Mouse (Mus musculus) myocyte (in vitro differentiated cells): Measurements from ENCODE around the gene Ndufb4. TPM values are rescaled to one million over a fixed set of nuclear protein-coding genes. Genes with fewer than 3 reads are reported as not detected.

ENCODE experiments used
- H3K27me3 ChIP-seq: one replicate; pipeline ENCODE4 v1.6.1; 2011; ENCODE audit not compliant: control insufficient read depth, insufficient read depth, insufficient read length
- H3K36me3 ChIP-seq: one replicate; pipeline ENCODE4 v1.6.1; 2011; ENCODE audit not compliant: control insufficient read depth, insufficient read depth
- H3K4me2 ChIP-seq: one replicate; pipeline ENCODE4 v1.6.1; 2011; ENCODE audit warnings: low read depth, control low read depth
- H3K4me3 ChIP-seq: one replicate; pipeline ENCODE4 v1.5.1; 2011; ENCODE audit warnings: mild to moderate bottlenecking, control low read depth, moderate library complexity
- H3K79me2 ChIP-seq: one replicate; pipeline ENCODE4 v1.6.1; 2011; ENCODE audit not compliant: control insufficient read depth, insufficient read depth
- H3ac ChIP-seq: one replicate; pipeline ENCODE4 v1.6.1; 2011; ENCODE audit not compliant: control insufficient read depth, insufficient read length
- CEBPB ChIP-seq: IDR thresholded peaks from 2 replicates; pipeline ENCODE4 v1.6.1; 2011; ENCODE audit warnings: mild to moderate bottlenecking, moderate library complexity; ENCODE audit not compliant: poor library complexity, insufficient read depth, severe bottlenecking
- E2F4 ChIP-seq: IDR thresholded peaks from one replicate; pipeline ENCODE4 v1.6.1; 2011; ENCODE audit warnings: mild to moderate bottlenecking, control low read depth, moderate library complexity; ENCODE audit not compliant: insufficient read depth
- MAX ChIP-seq: IDR thresholded peaks from one replicate; pipeline ENCODE4 v1.6.1; 2011; ENCODE audit warnings: low read depth, mild to moderate bottlenecking, control low read depth
- MYOD1 ChIP-seq, 3 experiments: IDR thresholded peaks; one replicate each; pipeline ENCODE4 v1.6.1; 2011; ENCODE audit warnings: control low read depth in 2 of 3, low read depth in 2 of 3, mild to moderate bottlenecking in 2 of 3, moderate library complexity in 1 of 3; ENCODE audit not compliant: insufficient read length in 2 of 3, control insufficient read depth in 1 of 3
- MYOG ChIP-seq, 3 experiments: IDR thresholded peaks; one replicate each; pipeline ENCODE4 v1.6.1; 2011; ENCODE audit warnings: control low read depth in 2 of 3, low read depth in 2 of 3, mild to moderate bottlenecking in 2 of 3; ENCODE audit not compliant: insufficient read length in 2 of 3, control insufficient read depth in 1 of 3, insufficient read depth in 1 of 3
- POLR2A ChIP-seq: IDR thresholded peaks from one replicate; pipeline ENCODE4 v1.6.1; 2011; ENCODE audit warnings: low read depth, mild to moderate bottlenecking, control low read depth, moderate library complexity; ENCODE audit not compliant: insufficient read length
- POLR2AphosphoS2 ChIP-seq: IDR thresholded peaks from one replicate; pipeline ENCODE4 v1.6.1; 2011; ENCODE audit warnings: low read depth, control low read depth; ENCODE audit not compliant: insufficient read length
- REST ChIP-seq: IDR thresholded peaks from one replicate; pipeline ENCODE4 v1.6.1; 2011; ENCODE audit warnings: mild to moderate bottlenecking, control low read depth, moderate library complexity; ENCODE audit not compliant: insufficient read depth, insufficient read length
- SRF ChIP-seq: IDR thresholded peaks from one replicate; pipeline ENCODE4 v1.6.1; 2011; ENCODE audit warnings: low read depth; ENCODE audit not compliant: control insufficient read depth, insufficient read length
- TCF12 ChIP-seq: IDR thresholded peaks from one replicate; pipeline ENCODE4 v1.6.1; 2011; ENCODE audit warnings: mild to moderate bottlenecking, control low read depth; ENCODE audit not compliant: poor library complexity, insufficient read depth, severe bottlenecking
- TCF3 ChIP-seq: IDR thresholded peaks from one replicate; pipeline ENCODE4 v1.6.1; 2011; ENCODE audit warnings: low read depth, control low read depth; ENCODE audit not compliant: insufficient read length
- USF1 ChIP-seq: IDR thresholded peaks from one replicate; pipeline ENCODE4 v1.6.1; 2011; ENCODE audit warnings: low read depth, mild to moderate bottlenecking, control low read depth, moderate library complexity
- polyA plus RNA-seq: library from polyadenylated mRNA; unstranded; fragments of >200 nt; fragmentation: generic; extraction: Trizol; gene quantifications from one replicate; pipeline ENCODE4 v1.2.1, GENCODE M21; 2012; ENCODE audit warnings: missing spikeins

Gene Ndufb4
- polyA plus RNA-seq, 1 experiment, result 86.0 TPM

DNA sequence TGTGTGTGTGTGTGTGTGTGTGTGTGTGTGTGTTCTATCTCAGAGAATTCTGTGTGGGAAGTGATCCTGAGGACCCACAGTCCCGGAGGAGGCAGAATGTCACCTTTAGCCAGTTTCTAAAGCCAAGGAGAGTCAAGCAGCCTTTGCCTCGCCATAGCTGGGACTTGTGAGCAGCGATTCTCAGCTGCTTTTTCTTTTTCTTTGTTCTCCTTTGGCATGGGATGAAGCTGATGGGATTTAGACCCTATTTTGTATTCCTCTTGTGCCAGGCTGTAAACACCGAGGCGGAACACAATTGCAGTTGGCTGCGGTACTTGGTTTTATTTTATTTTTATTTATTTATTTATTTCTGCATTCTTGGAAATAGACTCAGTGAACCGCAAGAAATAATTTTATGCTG is 25.2 kb downstream of the Ndufb4 start:
- no peaks in the 10 kb centered on the region for H3K36me3 ChIP-seq
- H3K27me3 ChIP-seq, result no peaks in the 10 kb centered on the region
- H3K4me3 ChIP-seq, result no peak overlapping the region
- H3K79me2 ChIP-seq, result no peaks in the 10 kb centered on the region
- H3K4me2 ChIP-seq, result no peak overlapping the region
- H3ac ChIP-seq, result no peak overlapping the region
- TF ChIP-seq MYOD1 (IDR thresholded peaks at IDR 0.05; ENCODE audit: control insufficient read depth in 1 of 3, insufficient read length in 2 of 3, low read depth in 2 of 3), result no peak
- no peak for TF ChIP-seq REST
- no peak for TF ChIP-seq USF1
- TF ChIP-seq E2F4, result no peak
- TF ChIP-seq CEBPB, result no peak
- no peak for TF ChIP-seq POLR2A
- no peak for TF ChIP-seq MAX
- no peak for TF ChIP-seq TCF3
- no peak for TF ChIP-seq SRF

DNA sequence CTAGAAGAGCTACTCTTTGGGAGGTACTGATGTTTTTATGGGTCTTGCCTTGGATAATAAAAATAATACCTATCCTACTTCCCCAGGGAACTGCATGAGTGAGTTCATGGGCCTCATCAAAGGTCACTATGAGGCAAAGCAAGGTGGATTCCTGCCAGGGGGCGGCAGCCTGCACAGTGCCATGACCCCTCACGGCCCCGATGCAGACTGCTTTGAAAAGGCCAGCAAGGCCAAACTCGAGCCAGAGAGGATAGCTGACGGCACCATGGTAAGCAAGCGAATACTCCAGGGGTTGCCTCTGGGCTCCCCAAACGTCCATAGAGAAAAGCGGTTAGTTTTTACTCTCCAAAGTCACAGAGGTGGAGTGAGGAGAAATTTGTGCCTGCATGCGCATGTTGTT is 25.9 kb downstream of the Ndufb4 start:
- Histone ChIP-seq H3K36me3 (no peaks in the 10 kb centered on the region), H3K4me3 (no peak overlapping the region), H3K4me2 (no peak overlapping the region), H3ac (no peak overlapping the region), H3K27me3 (no peaks in the 10 kb centered on the region), H3K79me2 (no peaks in the 10 kb centered on the region)
- TF ChIP-seq POLR2AphosphoS2 (no peak), SRF (no peak), MYOG (IDR thresholded peaks at IDR 0.05; ENCODE audit: control insufficient read depth in 1 of 3, insufficient read depth in 1 of 3, insufficient read length in 2 of 3, low read depth in 2 of 3) (no peak), MAX (no peak), USF1 (no peak), TCF12 (no peak), CEBPB (no peak), MYOD1 (IDR thresholded peaks at IDR 0.05; ENCODE audit: control insufficient read depth in 1 of 3, insufficient read length in 2 of 3, low read depth in 2 of 3) (no peak)

DNA sequence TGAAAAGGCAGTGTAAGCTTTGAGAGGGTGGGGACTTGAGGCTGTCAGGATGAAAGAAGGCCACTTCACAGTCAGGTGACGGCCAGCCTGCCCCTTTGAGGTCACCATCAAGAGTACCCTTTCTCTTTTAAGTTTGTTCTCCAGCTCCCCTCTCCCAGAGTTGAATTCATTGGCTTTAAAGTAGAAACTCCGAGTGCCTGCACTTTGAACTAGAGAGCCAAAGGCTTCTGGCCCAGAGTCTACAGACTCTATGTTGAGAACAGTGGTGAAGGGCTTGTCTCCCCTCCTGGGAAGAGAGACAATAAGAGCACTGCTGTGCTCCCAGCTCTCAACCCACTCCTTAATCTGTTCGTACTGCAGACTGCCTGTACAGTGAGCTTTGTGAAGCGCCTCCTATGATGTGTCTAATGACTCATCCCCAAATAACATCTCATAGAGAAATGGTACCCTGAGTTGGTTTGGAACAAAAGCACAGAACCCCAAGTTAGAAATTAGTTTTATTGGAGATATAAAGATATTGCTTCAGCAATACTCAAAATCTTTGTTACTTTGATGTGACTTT is 27.8 kb downstream of the Ndufb4 start:
- no peak overlapping the region for H3K4me2 ChIP-seq
- no peak overlapping the region for H3ac ChIP-seq
- H3K36me3 ChIP-seq, result no peaks in the 10 kb centered on the region
- H3K4me3 ChIP-seq, result no peak overlapping the region
- H3K27me3 ChIP-seq, result no peaks in the 10 kb centered on the region
- no peak for TF ChIP-seq CEBPB
- no peak for TF ChIP-seq SRF
- no peak for TF ChIP-seq REST
- TF ChIP-seq MYOD1 (IDR thresholded peaks at IDR 0.05; ENCODE audit: control insufficient read depth in 1 of 3, insufficient read length in 2 of 3, low read depth in 2 of 3), result no peak
- no peak for TF ChIP-seq MYOG (IDR thresholded peaks at IDR 0.05; ENCODE audit: control insufficient read depth in 1 of 3, insufficient read depth in 1 of 3, insufficient read length in 2 of 3, low read depth in 2 of 3)
- TF ChIP-seq POLR2A, result no peak
- TF ChIP-seq TCF3, result no peak
- no peak for TF ChIP-seq MAX
- no peak for TF ChIP-seq POLR2AphosphoS2
- TF ChIP-seq E2F4, result no peak
- no peak for TF ChIP-seq USF1
- no peak for TF ChIP-seq TCF12
- no peaks in the 10 kb centered on the region for H3K79me2 ChIP-seq

DNA sequence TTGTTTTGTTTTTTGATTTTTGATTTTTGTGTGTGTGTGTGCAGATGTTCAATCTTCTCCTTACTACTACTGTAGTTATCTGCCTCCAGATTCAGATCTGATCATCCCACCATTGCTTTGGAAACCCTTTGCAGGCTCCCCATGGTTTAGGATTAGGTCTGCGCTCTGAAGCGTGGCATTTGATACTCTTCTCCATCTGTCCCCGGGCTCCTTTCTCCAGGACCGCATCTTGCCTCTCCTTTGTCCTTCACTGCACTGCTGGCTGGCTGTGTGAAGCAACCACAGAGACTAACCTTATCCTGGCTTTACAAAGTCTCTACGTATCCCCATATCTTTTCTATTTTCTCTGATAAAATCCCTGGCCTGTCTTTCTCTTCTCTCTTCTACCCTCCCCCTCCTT is 31.3 kb downstream of the Ndufb4 start:
- H3K4me2 ChIP-seq, result no peak overlapping the region
- TF ChIP-seq MAX, result no peak
- TF ChIP-seq TCF3, result no peak
- no peak for TF ChIP-seq REST
- no peak for TF ChIP-seq SRF
- no peak for TF ChIP-seq POLR2A
- no peaks in the 10 kb centered on the region for H3K36me3 ChIP-seq
- no peak overlapping the region for H3K4me3 ChIP-seq
- H3K27me3 ChIP-seq, result no peaks in the 10 kb centered on the region
- no peak overlapping the region for H3ac ChIP-seq
- H3K79me2 ChIP-seq, result no peaks in the 10 kb centered on the region

DNA sequence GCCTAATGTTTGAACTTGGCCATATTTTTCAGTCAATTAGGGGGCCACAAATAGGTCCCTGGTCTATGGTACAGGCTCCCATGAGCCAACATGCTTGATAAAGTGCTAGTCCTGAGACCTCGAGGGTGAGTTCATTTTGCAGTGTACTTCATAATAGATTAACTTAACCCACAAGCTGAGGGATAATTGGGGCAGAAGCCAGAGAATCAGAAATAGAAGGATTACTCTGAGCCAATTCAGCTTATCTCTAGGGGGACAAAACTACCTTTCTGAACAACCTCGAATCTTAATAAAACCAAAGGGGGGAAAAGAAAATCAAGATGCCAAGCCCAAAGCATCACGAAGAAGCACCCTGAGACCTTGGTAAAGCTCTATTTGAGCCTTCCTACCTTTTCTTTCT is 31.9 kb downstream of the Ndufb4 start:
- Histone ChIP-seq H3ac (no peak overlapping the region), H3K4me3 (no peak overlapping the region), H3K79me2 (no peaks in the 10 kb centered on the region), H3K36me3 (no peaks in the 10 kb centered on the region), H3K27me3 (no peaks in the 10 kb centered on the region), H3K4me2 (no peak overlapping the region)
- TF ChIP-seq TCF3 (no peak), POLR2AphosphoS2 (no peak), MAX (no peak), MYOG (IDR thresholded peaks at IDR 0.05; ENCODE audit: control insufficient read depth in 1 of 3, insufficient read depth in 1 of 3, insufficient read length in 2 of 3, low read depth in 2 of 3) (no peak), POLR2A (no peak), REST (no peak), CEBPB (no peak), TCF12 (no peak), E2F4 (no peak), MYOD1 (IDR thresholded peaks at IDR 0.05; ENCODE audit: control insufficient read depth in 1 of 3, insufficient read length in 2 of 3, low read depth in 2 of 3) (no peak), SRF (no peak), USF1 (no peak)
